Mouse (Mus musculus): ENCODE data around the gene Erich3. TPM values are rescaled to one million over a fixed set of nuclear protein-coding genes. Genes with fewer than 3 reads are reported as not detected.

Erich3 gene
- total and polyA plus RNA-seq, 3 experiments: 0.42 to 2.3 (median 1.9) TPM

DNA sequence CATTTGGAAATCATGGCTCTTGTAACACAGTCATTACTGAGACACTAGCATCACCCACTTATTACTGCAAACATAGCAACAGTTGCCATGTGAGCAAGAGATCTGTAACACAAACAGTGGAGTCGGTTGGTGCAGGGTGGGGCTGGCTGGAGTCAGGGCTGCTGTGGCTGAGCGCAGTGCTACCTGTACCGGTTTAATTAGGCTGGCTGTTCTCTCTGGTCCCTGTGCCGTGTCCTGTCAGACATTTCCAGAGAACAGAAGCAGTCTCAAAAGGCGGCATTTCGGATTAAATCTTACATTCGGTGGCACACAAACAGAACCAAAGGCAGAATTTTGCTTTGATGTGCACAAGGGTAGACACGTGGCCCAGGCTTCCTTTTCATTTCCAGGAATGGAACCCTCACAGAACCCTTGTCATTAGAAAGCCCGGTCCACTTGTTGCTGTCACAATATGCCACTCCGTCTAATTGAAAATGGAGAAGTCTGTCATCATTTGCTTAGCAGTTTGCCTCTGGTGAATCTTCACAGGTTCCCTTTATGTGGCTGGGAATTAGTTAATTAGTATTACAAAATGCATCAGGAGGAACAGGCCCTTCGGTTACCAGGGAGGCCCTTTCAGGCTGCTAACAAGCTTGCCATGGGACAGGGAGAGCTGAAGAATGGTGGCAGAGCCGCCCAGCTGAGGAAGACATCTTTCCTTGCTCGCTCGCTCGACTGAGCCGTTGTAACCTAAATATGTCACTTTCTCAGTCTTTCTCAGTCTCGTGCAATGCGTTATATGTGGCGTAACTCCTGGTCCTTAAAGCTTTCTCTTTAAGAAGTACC is 153.4 kb downstream of the Erich3 start:
- Histone ChIP-seq H3K4me2 (ENCODE audit: insufficient read depth, low read depth, poor library complexity, severe bottlenecking) (no peak overlapping the region), H3K9ac (ENCODE audit: insufficient read depth, low read depth) (no peak overlapping the region), H3K36me3 (replicated peaks in 1 of 2; ENCODE audit: control insufficient read depth in 1 of 2, insufficient read depth in 1 of 2, low read length in 1 of 2) (no peaks in the 10 kb centered on the region), H3K9me3 (replicated peaks; ENCODE audit: low read length) (no peaks in the 10 kb centered on the region), H3K4me1 (ENCODE audit: control insufficient read depth in 1 of 2, insufficient read depth in 2 of 2) (peaks cover 0 to 9% of the 10 kb centered on the region in 2 experiments; a peak in 1 of 4 replicates), H3K79me2 (replicated peaks; ENCODE audit: control insufficient read depth, extremely low read depth, insufficient read depth, poor library complexity, severe bottlenecking) (no peaks in the 10 kb centered on the region), H3K4me3 (replicated peaks in 1 of 3; ENCODE audit: low read depth in 2 of 3, low read length in 2 of 3, poor library complexity in 1 of 3) (no peak overlapping the region), H3K27ac (ENCODE audit: insufficient read depth, low read depth) (no peak overlapping the region), H3K27me3 (replicated peaks) (no peaks in the 10 kb centered on the region)
- in situ Hi-C loops (cut with MboI; ENCODE audit: low pct_ligation_motif_present, low pct_unique_long_range_greater_than_20kb, low sequenced_read_pairs): no loop called here
- dilution Hi-C loops (cut with MboI; ENCODE audit: extremely low pct_ligation_motif_present, extremely low pct_unique_long_range_greater_than_20kb, low sequenced_read_pairs): no loop called here
- TF ChIP-seq MYC (IDR thresholded peaks at IDR 0.05; ENCODE audit: low read depth, low read length): no peak
- no peak for TF ChIP-seq USF1 (IDR thresholded peaks at IDR 0.05; ENCODE audit: low read depth, low read length)
- TF ChIP-seq TCF12 (IDR thresholded peaks at IDR 0.05; ENCODE audit: low read depth, low read length): no peak
- TF ChIP-seq MXI1 (IDR thresholded peaks at IDR 0.05; ENCODE audit: low read depth, low read length): no peak
- TF ChIP-seq MAFK (IDR thresholded peaks at IDR 0.05; ENCODE audit: insufficient replicate concordance, low read length): no peak
- TF ChIP-seq RAD21 (IDR thresholded peaks at IDR 0.05; ENCODE audit: low read depth, low read length): no peak
- TF ChIP-seq SMC3 (IDR thresholded peaks at IDR 0.05; ENCODE audit: low read depth, low read length): no peak
- TF ChIP-seq CHD2 (IDR thresholded peaks at IDR 0.05; ENCODE audit: low read length): no peak
- no peak for TF ChIP-seq SIN3A (IDR thresholded peaks at IDR 0.05; ENCODE audit: low read length)
- TF ChIP-seq CHD1 (IDR thresholded peaks at IDR 0.05; ENCODE audit: low read depth, low read length): no peak
- TF ChIP-seq E2F4 (IDR thresholded peaks at IDR 0.05; ENCODE audit: insufficient replicate concordance, low read depth, low read length): no peak
- no peak for TF ChIP-seq POLR2AphosphoS2 (IDR thresholded peaks at IDR 0.05; ENCODE audit: low read depth, low read length)
- no peak for TF ChIP-seq IRF4 (IDR thresholded peaks at IDR 0.05; ENCODE audit: low read depth, low read length)
- no peak for TF ChIP-seq NRF1 (IDR thresholded peaks at IDR 0.05; ENCODE audit: low read depth, low read length)
- no peak for TF ChIP-seq EP300 (IDR thresholded peaks at IDR 0.05; ENCODE audit: low read length)
- no peak for TF ChIP-seq USF2 (conservative IDR thresholded peaks at IDR 0.05; ENCODE audit: low read depth, low read length)
- TF ChIP-seq UBTF (IDR thresholded peaks at IDR 0.05; ENCODE audit: low read depth, low read length): no peak
- no peak for TF ChIP-seq CTCF (conservative IDR thresholded peaks at IDR 0.05 in 1 of 2, IDR thresholded peaks at IDR 0.05 in 1 of 2; ENCODE audit: low read depth in 2 of 2, low read length in 2 of 2)
- no peak for TF ChIP-seq MAZ (IDR thresholded peaks at IDR 0.05; ENCODE audit: low read depth, low read length)
- TF ChIP-seq ZKSCAN1 (IDR thresholded peaks at IDR 0.05; ENCODE audit: borderline replicate concordance, low read depth, low read length): no peak
- DNase-seq (ENCODE audit: extremely low read depth): no peak

Other genes starting within 250 kb of the Erich3 start
- gene Cryz, start 67.1 kb upstream of the Erich3 start, total RNA-seq (2012; rRNA removed): 18.2 and 29.2 TPM in 2 replicates
- 35.2 and 39.8 TPM in 2 replicates for gene Cryz, start 67.1 kb upstream of the Erich3 start, total RNA-seq (2014; rRNA removed)
- 31.2 and 33.6 TPM in 2 replicates for gene Cryz, start 67.1 kb upstream of the Erich3 start, polyA plus RNA-seq (2012; ENCODE audit: insufficient read length, low read depth)
- gene Tyw3, start 66.8 kb upstream of the Erich3 start, total RNA-seq (2012; rRNA removed): 62.5 and 67.7 TPM in 2 replicates
- gene Tyw3, start 66.8 kb upstream of the Erich3 start, total RNA-seq (2014; rRNA removed): 64.2 and 70.4 TPM in 2 replicates
- 46.8 and 76.6 TPM in 2 replicates for gene Tyw3, start 66.8 kb upstream of the Erich3 start, polyA plus RNA-seq (2012; ENCODE audit: insufficient read length, low read depth)

Measured in CH12.LX (cell line).